Mouse (Mus musculus): ENCODE measurements around the gene Gstm4. TPM values are rescaled to one million over a fixed set of nuclear protein-coding genes. Genes with fewer than 3 reads are reported as not detected.

The Gstm4 gene
- 37.9 and 55.2 TPM in 2 replicates for polyA plus RNA-seq (2012; rRNA removed; ENCODE audit: low replicate concordance)

DNA sequence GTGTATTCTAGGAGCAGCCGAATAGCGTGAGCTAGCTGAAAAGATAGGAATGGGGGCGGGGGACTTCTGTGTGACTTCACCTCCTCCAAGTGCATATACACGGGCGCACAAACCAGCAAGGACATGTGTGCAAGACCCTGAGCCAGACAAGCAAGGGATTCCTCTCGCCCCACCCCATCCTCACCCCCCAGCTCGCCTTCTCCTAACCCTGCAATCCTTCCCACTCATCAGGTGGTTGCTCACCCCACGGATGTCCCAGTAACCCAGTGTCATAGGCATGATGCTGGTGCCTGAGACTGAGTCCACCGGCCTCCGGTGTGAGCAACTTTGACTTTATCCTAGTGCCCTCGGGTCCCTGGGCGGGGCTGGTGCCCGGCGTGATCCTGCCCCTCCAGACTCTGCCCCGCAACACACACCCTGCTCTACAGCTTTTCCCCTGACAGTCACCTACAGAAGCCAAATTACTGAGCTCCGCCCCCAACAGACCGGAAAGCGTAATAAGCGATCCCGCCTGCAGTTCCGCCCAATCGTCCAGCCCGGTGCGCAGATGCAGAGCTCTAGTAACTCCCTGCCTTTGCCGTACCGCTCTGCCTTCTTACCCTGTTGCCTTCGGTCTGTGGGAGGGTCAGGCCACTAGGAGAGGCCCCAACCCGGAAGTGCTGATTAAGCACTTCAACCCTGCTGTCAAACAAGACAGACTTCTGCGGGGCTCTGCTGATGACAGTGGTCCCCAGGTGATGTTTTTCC is at the start of gene Gstm4:
TSS of gene Gstm4 (minus strand) at position 501 of the 747 bp plus-strand sequence.

DNA sequence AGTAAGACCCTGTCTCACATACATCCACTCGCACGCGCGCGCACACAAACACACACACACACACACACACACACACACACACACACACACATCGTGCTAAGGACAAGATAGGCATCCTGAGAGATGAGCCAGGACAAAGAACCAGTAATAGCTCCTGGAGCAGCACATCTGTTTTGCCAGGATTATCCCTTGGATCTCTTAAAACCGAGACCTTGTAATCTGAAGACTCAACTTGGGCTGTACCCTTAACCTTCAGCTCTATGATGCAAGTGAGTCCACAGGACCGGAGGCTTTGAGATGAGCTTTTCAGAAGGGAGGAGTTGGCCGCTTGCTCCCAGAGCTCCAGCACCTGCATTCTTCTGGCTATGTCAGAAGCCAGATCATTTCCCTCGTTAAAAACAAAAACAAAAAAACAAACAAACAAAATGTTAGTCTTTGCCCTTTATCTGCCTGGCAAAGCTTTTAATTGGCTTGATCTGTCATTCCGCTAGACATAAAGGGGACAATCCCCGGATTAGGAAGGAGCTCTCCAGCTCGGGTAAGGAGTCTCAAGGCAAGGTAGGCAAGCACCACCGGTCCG is 47.9 kb upstream of the Gstm4 start, which contains the start of gene Gnat2:
TSS of gene Gnat2 (plus strand) at position 254 of the 580 bp plus-strand sequence.

DNA sequence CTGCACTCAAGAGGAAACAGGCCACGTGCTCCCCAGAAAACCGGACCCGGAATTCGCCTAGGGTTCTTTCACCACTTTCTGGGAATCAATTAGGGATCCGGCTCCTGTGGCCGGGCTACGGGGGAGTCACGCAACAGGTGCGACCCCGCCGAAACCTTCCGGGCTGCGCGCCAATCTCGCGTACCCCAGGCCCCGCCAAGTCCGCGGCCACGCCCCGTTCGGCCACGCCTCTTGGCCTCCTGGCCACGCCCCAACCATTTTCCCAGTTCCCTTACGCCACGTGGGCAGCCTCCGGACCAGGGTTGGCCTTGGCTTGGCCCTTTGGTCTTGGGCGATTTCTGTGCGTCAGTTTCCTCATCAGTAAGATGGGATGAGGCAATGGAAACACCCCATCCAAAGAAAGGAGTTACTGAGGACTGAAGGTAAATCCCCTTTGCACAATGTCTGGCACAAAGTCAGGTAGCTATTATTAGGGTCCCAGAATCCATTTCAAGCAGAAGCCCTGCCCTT is 41.8 kb upstream of the Gstm4 start, which contains the start of gene Ampd2:
TSS of gene Ampd2 (minus strand) at position 182 of the 510 bp plus-strand sequence.

DNA sequence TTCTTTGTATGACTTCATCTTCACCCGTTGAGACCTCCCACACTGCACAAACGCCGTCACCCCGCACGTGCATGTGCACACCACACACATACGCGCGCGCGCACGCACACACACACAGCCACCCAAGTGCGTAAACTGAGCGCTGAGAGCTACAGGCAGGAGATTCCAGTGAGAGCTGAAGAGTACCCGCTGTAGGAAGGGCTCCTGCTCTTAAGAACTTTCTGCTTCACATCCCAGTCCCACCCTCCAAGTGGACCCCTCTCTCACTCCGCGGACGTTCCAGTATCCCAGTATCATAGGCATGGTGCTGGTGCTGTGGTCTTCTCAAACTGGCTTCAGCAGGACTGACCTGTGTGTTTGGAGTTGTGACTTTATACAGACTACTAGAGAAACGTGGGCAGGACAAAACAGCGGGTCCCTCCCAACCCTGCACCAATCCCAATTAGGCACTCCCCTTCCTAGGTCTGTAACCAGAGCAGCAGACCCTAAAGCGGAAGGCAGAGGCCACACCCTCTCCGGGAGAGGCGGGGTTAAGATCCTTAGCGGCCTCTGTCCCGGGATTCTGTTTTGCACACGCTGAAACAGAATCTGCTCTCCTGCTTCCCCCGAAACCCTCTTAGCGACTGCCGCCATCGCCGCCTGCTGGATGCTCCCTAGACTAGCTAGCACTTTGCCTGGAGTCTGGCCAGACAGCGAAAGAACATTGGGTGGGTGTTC is 27.1 kb downstream of the Gstm4 start, which contains the start of gene Gstm1:
TSS of gene Gstm1 (minus strand) at position 501 of the 717 bp plus-strand sequence.

Other genes with a start within 250 kb of the Gstm4 start
- 122 and 277 TPM in 2 replicates for gene Eps8l3, start 167.7 kb downstream of the Gstm4 start, polyA plus RNA-seq (2012; rRNA removed; ENCODE audit: low replicate concordance)
- gene Gstm5, start 149.1 kb downstream of the Gstm4 start, polyA plus RNA-seq (2012; rRNA removed; ENCODE audit: low replicate concordance), result 7.9 and 10.3 TPM in 2 replicates
- 21.0 and 35.6 TPM in 2 replicates for gene Gstm7, start 113.1 kb downstream of the Gstm4 start, polyA plus RNA-seq (2012; rRNA removed; ENCODE audit: low replicate concordance)
- 33.2 and 37.8 TPM in 2 replicates for gene Gstm6, start 101.1 kb downstream of the Gstm4 start, polyA plus RNA-seq (2012; rRNA removed; ENCODE audit: low replicate concordance)
- 1,815 and 2,207 TPM in 2 replicates for gene Gstm3, start 75.6 kb downstream of the Gstm4 start, polyA plus RNA-seq (2012; rRNA removed; ENCODE audit: low replicate concordance)
- gene Gstm2, start 58.4 kb downstream of the Gstm4 start, polyA plus RNA-seq (2012; rRNA removed; ENCODE audit: low replicate concordance), result 58.5 and 81.9 TPM in 2 replicates
- 1,678 and 2,863 TPM in 2 replicates for gene Gstm1, start 26.9 kb downstream of the Gstm4 start, polyA plus RNA-seq (2012; rRNA removed; ENCODE audit: low replicate concordance)
- 98.1 and 166 TPM in 2 replicates for gene Ampd2, start 41.8 kb upstream of the Gstm4 start, polyA plus RNA-seq (2012; rRNA removed; ENCODE audit: low replicate concordance)
- gene Gnat2, start 47.9 kb upstream of the Gstm4 start, polyA plus RNA-seq (2012; rRNA removed; ENCODE audit: low replicate concordance), result 0.33 and 0.88 TPM in 2 replicates
- 6.3 and 6.4 TPM in 2 replicates for gene Gnai3, start 101.3 kb upstream of the Gstm4 start, polyA plus RNA-seq (2012; rRNA removed; ENCODE audit: low replicate concordance)
- gene Gpr61, start 110.0 kb upstream of the Gstm4 start, polyA plus RNA-seq (2012; rRNA removed; ENCODE audit: low replicate concordance), result not detected in 2 replicates
- gene Amigo1, start 141.4 kb upstream of the Gstm4 start, polyA plus RNA-seq (2012; rRNA removed; ENCODE audit: low replicate concordance), result 12.4 and 17.7 TPM in 2 replicates
- gene Cyb561d1, start 156.3 kb upstream of the Gstm4 start, polyA plus RNA-seq (2012; rRNA removed; ENCODE audit: low replicate concordance), result 7.8 and 8.4 TPM in 2 replicates
- 11.8 and 14.4 TPM in 2 replicates for gene Atxn7l2, start 166.0 kb upstream of the Gstm4 start, polyA plus RNA-seq (2012; rRNA removed; ENCODE audit: low replicate concordance)
- 6.7 and 11.3 TPM in 2 replicates for gene Sypl2, start 181.8 kb upstream of the Gstm4 start, polyA plus RNA-seq (2012; rRNA removed; ENCODE audit: low replicate concordance)
- gene Psma5, start 212.0 kb upstream of the Gstm4 start, polyA plus RNA-seq (2012; rRNA removed; ENCODE audit: low replicate concordance), result 12.8 and 19.8 TPM in 2 replicates
- 22.8 and 35.5 TPM in 2 replicates for gene Sort1, start 239.2 kb upstream of the Gstm4 start, polyA plus RNA-seq (2012; rRNA removed; ENCODE audit: low replicate concordance)

Data from duodenum, adult 2 months (tissue).